Mouse (Mus musculus): ENCODE measurements around the gene Ephb2.

Ephb2 gene

DNA sequence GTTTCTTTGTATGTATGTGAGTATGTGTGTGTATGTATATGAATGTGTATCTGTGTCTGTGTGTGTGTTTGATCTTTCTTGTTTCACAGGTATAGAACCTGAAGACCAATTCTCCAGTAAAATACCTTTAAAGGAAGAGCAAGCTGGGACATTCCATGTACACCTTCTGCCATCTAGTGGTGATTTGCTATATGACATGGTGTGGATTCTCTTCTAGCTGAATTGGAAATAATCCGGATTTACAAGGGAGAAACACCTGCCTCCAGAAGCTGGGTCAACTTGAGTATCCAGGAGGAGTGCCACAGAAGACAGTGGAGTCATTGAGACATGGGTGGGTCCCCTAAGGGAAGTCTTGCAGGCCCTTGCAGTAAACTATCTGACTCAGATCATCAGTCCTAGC is 214.5 kb downstream of the Ephb2 start:
- DNase-seq (ENCODE audit: inconsistent age in 2 of 2, low spot score in 1 of 2) = peak in 1 of 2 experiments; percentile 84

DNA sequence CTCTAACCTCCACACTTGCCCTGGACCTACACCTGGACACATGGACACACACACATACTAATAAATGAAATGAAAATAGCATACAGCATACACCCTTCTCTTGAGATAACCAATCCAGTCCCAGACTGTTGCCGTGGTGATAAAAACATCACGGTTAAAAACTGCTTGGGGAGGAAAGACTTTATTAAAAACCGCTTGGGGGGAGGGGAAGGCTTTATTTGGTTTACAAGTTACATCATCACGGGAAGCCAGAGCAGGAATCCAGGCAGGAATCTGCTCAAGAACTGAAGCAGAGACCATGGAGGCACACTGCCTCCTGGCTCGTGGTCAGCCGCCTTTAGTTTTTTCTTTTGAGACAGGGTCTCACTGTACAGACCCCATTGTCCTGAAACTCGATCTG is 222.1 kb downstream of the Ephb2 start:
- peak in 1 of 2 experiments; percentile 12 for DNase-seq (ENCODE audit: inconsistent age in 2 of 2, low spot score in 1 of 2)

DNA sequence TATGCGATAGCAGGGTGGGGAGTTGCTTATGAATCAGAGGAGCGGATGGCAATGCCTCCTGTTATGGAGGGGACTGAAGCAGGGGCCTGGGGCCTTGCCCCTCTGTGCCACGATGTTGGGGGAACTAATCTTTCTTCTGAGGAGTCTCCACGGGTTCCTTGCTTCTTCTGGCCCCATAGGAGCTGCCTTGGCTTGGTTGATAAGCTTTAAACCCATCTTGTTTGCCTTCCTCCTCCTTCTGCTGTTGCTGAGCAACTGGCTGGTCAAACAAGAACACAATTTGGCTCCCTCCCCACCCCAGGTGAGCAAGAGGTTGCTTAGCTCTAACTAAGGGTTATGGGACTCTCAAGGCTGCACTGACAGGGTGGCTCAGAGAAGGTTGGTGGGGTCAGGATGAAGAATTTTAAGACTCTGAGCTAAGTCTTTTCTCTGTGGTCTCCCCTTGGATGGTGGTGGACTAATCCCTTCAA is 225.4 kb downstream of the Ephb2 start, which contains the start of gene Tex46:
Tex46 (plus strand) TSS at position 51 of the 470 bp plus-strand sequence.
- DNase-seq (ENCODE audit: inconsistent age in 2 of 2, low spot score in 1 of 2) = peak in 1 of 2 experiments; percentile 12

DNA sequence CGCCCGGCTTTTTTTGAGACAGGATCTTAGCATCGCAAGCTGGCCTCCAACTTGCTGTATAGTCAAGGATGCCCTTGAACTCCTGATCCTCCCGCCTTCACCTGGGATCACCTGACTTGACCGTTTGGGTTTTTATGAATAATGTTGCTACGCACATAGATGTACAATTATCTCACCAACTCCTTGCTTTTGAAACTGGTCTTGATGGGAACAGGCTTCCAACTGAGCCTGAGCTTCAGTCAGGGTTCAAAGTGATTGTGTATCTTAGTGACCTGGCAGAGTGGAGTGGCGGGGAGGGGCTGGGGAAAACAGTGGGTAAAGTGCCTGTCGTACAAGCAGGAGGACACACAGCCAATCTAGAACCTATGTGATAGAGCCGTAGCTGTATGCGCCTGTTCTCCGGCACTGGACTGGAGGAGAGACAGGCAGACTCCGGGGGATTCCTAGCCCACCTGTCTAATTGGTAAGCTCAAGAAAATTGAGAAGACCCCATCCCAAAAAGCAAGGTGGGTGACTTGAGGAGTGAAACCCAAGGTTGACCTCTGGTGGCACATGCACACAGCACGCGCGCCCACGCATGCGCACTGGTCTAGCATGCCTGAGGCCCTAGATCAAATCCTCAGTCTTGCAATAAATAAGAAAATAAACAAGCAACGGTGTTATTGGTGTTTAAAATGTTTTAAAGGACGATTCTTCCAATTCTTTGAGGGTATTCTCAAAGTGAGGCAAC is 229.9 kb downstream of the Ephb2 start:
- peak in 1 of 2 experiments; percentile 14 for DNase-seq (ENCODE audit: inconsistent age in 2 of 2, low spot score in 1 of 2)

DNA sequence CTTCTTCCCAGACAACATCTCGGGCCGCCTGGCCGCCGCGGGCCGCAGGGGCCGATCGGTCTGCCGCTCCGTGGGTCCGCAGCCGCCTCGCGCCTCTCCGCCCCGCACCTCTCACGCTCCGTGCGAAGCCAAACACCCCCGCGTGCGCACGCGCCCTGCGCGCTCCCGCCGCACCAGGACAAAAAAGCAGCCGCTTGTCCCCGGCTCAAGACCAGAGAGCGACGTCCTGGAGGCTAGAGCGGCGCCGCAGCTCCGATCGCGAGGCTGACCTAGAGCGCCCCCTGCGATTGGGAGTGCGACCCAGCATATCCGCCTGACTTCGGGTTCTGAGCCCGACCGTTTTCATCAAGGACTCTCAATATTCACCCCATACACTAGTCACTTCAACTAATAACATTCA is 233.2 kb downstream of the Ephb2 start, which contains the start of gene Kdm1a:
Kdm1a (minus strand) TSS at position 156 of the 400 bp plus-strand sequence.
- peak; percentile 94 to 98 for DNase-seq (ENCODE audit: inconsistent age in 2 of 2, low spot score in 1 of 2)

DNA sequence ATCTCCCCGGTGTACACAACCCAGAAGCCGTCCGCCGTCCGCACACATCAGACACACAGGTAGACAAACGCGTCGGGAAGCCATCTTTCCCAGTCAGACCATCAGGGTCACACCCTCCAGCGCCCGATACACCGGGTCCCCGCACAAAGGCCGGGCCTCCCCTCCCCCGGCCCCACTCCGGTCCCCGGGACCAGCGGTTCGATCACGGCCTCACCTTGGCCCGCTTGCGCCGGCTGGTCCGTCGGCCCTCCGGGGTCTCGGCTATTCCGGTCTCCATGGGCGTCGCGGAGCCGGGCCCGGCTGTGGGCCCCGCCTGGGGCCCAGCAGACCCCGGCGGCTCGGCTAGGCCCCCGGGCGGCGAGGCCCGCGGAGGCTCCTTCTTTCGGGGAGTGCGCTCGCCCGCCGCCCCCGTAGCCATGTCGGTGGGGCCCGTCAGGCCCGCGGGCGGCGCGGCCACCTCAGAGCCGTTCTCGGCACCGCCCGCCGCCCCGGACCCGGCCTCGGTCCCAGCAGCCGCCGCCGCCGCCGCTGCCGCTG is 233.7 kb downstream of the Ephb2 start:
- DNase-seq (ENCODE audit: inconsistent age in 2 of 2, low spot score in 1 of 2) = peak; percentile 56 to 86

DNA sequence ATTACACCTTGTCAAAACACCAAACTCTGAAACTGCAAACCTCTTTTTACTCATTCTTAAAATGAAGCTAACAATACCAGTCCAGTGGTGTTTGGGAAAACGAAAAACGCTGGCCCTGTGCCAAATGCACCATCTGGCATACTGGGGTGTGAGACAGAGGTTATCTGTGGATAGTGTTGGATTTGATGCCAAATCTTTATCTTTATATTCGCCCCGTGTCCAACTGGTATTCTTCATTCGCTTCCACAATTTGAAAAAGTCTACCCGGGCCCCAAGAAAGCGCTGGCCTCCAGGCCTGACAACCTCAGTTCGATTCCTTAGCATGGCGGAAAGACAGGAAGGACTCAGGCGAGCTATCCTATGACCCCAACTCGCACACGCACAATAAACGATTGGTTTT is 234.3 kb downstream of the Ephb2 start:
- peak; percentile 43 to 83 for DNase-seq (ENCODE audit: inconsistent age in 2 of 2, low spot score in 1 of 2)

DNA sequence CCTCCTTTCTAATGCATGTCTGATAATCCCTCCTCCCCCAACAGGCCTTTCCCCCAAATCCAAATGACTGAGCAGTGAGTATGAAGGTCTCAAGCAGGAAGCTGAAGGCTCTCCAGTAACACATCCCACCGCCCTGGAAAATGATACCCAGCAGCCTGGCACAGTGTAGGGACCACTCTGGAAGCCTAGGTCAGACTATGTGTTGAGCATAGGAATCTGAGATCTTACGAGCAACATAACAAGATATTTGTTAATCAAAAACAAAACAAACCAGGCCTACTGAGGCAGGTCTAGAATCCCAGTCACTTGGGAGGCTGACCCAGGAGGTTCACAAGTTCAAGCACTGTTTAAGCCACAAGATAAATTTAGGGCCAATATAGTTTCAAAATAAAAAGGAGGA is 235.3 kb downstream of the Ephb2 start:
- DNase-seq (ENCODE audit: inconsistent age in 2 of 2, low spot score in 1 of 2) = no peak

DNA sequence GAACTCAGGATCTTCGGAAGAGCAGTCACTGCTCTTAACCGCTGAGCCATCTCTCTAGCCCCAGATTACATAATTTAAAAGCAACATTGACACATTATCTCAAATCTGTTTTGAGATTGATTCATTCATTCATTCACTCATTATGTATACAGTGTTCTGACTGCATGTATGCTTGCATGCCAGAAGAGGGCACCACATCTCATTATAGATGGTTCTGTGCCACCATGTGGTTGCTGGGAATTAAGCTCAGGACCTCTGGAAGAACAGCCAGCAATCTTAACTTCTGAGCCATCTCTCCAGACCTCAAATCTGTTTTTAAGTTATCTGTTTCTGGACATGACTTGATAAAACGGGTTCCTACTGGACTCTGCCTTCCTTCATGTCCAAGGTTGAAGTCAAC is 235.9 kb downstream of the Ephb2 start:
- DNase-seq (ENCODE audit: inconsistent age in 2 of 2, low spot score in 1 of 2) = no peak

DNA sequence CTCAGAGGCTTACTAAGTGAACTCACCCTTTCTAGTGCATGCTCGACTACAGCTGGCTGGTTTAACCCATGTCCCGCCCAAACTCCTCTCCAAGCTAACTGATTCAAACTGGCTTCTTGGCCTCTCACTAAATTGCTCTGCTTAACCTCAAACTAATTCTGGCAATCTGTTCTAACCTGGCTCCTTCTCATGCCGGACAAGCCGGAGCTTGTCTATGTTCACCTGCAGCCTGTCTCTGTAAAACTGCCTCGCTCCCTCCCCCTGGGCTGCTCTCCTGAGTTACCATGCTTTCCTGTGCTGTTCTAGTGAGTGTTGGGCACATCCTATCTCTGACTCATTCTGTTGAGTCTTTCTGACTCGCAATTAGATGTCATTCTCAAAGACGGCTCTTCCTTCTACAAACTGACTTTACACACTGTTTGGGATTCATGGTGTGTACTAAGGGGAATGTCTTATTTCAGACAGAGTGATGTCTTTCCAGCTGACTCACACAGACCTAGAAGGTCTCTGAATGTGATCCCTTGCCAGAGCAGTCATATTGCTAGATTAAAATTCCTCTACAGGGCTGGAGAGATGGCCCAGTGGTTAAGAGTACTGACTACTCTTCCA is 237.4 kb downstream of the Ephb2 start:
- DNase-seq (ENCODE audit: inconsistent age in 2 of 2, low spot score in 1 of 2) = peak; percentile 24 to 70
